Mouse (Mus musculus) hindbrain, embryonic 11.5 days (tissue): ENCODE measurements around the gene Add3. TPM values are rescaled to one million over a fixed set of nuclear protein-coding genes. Genes with fewer than 3 reads are reported as not detected.
"Not testable (repeated sequence)": the region's sequence is repeated elsewhere in the genome, so short reads cannot be mapped to it uniquely, and the experiment has no call there.

Experiments
- ATAC-seq: fragments of 200-750 bp; cut with Nextera tagmentation; 2 replicates; pipeline ENCODE4 v1.8.0; 2017; ENCODE audit warnings: mild to moderate bottlenecking, moderate TSS enrichment, moderate library complexity; ENCODE audit not compliant: low FRiP score
- DNase-seq: peaks from one replicate; pipeline ENCODE4 v3.0.0-alpha.2; 2015; ENCODE audit warnings: low spot score
- H3K27ac ChIP-seq: fragments of 300-500 bp; sonication (generic); 2 replicates; pipeline ENCODE4 v1.5.1; 2014; ENCODE audit warnings: mild to moderate bottlenecking, low read depth, low read length
- H3K27me3 ChIP-seq: fragments of 300-500 bp; sonication (generic); 2 replicates; pipeline ENCODE4 v1.6.1; 2014; ENCODE audit warnings: mild to moderate bottlenecking, low read length, moderate library complexity, mixed read lengths; ENCODE audit not compliant: control insufficient read depth, insufficient read depth
- H3K36me3 ChIP-seq: fragments of 300-500 bp; sonication (generic); 2 replicates; pipeline ENCODE4 v1.6.1; 2014; ENCODE audit warnings: mild to moderate bottlenecking, low read length, moderate library complexity, mixed read lengths; ENCODE audit not compliant: control insufficient read depth, insufficient read depth
- H3K4me1 ChIP-seq: fragments of 300-500 bp; sonication (generic); replicated peaks from 2 replicates; pipeline ENCODE4 v1.6.1; 2014; ENCODE audit warnings: low read length, mixed read lengths; ENCODE audit not compliant: control insufficient read depth, insufficient read depth
- H3K4me2 ChIP-seq: fragments of 300-500 bp; sonication (generic); replicated peaks from 2 replicates; pipeline ENCODE4 v1.6.1; 2014; ENCODE audit warnings: mild to moderate bottlenecking, low read depth, low read length
- H3K4me3 ChIP-seq: fragments of 300-500 bp; sonication (generic); 2 replicates; pipeline ENCODE4 v1.5.1; 2014; ENCODE audit warnings: low read depth, low read length
- H3K9ac ChIP-seq: fragments of 300-500 bp; sonication (generic); 2 replicates; pipeline ENCODE4 v1.6.1; 2014; ENCODE audit warnings: low read depth, low read length
- H3K9me3 ChIP-seq: fragments of 300-500 bp; sonication (generic); 2 replicates; pipeline ENCODE4 v1.6.1; 2016; ENCODE audit warnings: low read length; ENCODE audit not compliant: control insufficient read depth
- WGBS: fragments of 180-500 bp; shearing (Covaris S2); extraction: QIAGEN DNeasy Blood & Tissue Kit; methylation state at CpG from one replicate; pipeline ENCODE4 v1.1.7; 2014; 5-methylcytosine and 5-hydroxymethylcytosine counted together
- polyA plus RNA-seq: library from polyadenylated mRNA; unstranded; fragments of >200 nt; fragmentation: Nextera tagmentation; extraction: Ambion mirVana; gene quantifications from 2 replicates; pipeline ENCODE4 v1.2.1, GENCODE M21; 2014

Add3 gene
- polyA plus RNA-seq, 1 experiment from 2014 or later, result 46.6 TPM

GRCm38 (mm10) chr19:53225249-53226070 lies 85.2 kb downstream of the Add3 start:
- 90% methylated on average over 2 of the region's 2 CpGs for WGBS
- H3K4me2 ChIP-seq, ATAC-seq: not testable (repeated sequence)

DNA sequence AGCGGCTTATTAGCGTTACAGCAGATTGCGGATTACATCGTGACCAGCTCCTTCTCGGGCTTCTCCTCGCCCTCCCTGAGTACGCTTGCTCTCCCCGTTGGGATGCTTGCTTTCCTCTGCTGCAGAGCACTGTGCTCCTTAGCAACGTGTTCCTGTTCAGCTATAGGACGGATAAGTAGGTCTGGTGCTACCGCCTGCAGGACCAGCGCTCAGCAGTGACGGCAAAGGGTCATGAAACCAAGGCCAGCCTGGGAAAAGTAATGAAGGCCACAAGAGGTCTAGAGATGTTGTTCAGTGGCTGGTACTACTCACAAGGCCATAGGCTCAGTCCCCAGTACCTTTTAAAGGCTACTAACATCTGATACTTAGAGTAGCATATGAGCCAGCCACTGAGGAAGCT lies 86.4 kb downstream of the Add3 start:
- Histone ChIP-seq H3K4me1 (no peaks in the 10 kb centered on the region), H3K27ac (no peak overlapping the region), H3K27me3 (no peaks in the 10 kb centered on the region), H3K4me2 (no peak overlapping the region), H3K9me3 (no peaks in the 10 kb centered on the region), H3K4me3 (no peak overlapping the region), H3K36me3 (no peaks in the 10 kb centered on the region), H3K9ac (no peak overlapping the region)
- ATAC-seq, result no peak
- no peak for DNase-seq
- 92% methylated on average over 13 of the region's 13 CpGs for WGBS

More at GRCm38 (mm10) chr19:53225249-53226070, 85.2 kb downstream of the Add3 start:
- DNase-seq, H3K27ac ChIP-seq, H3K9ac ChIP-seq, H3K9me3 ChIP-seq, H3K36me3 ChIP-seq, H3K4me3 ChIP-seq, H3K4me1 ChIP-seq, H3K27me3 ChIP-seq: not testable (repeated sequence)

DNA sequence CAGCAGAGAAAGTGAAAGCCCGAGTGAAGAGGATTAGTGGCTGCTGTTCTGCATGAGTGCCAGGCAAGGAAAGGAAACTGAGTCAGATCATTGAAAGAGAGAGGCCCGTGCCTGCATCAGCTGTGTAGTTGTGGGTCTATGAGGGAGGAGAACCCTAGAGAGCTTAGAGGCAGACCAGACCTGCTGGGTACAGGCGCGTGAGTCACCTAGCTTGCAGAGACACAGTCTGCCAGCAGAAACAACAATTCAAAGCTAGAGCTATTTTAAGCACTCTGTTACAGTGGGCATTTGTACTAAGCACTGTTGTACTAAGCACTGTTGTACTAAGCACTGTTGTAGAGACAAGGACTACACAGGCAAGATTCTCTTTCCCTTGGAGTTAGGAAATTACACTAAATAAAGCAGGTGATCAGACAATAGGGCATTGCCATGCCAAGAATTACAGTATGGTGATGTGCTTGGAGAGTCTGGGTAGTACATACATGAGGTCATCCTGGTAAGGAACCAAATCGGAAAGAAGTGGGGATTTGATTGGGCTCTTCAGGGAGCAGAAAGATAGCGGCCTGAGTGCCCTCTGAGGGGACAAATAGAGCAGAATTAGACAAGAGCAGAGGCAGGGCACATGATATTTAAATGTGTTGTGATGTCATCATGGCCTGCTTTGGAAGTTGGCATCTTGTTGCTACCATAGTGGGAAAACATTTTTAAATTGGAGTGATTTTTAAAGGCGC lies 88.0 kb downstream of the Add3 start:
- H3K9ac ChIP-seq, result no peak overlapping the region
- H3K27me3 ChIP-seq, result no peaks in the 10 kb centered on the region
- no peaks in the 10 kb centered on the region for H3K9me3 ChIP-seq
- no peaks in the 10 kb centered on the region for H3K36me3 ChIP-seq
- WGBS, result 95% methylated on average over 7 of the region's 7 CpGs
- no peak for ATAC-seq
- no peak overlapping the region for H3K27ac ChIP-seq
- H3K4me1 ChIP-seq, result no peaks in the 10 kb centered on the region
- no peak overlapping the region for H3K4me3 ChIP-seq
- no peak overlapping the region for H3K4me2 ChIP-seq
- DNase-seq, result no peak

DNA sequence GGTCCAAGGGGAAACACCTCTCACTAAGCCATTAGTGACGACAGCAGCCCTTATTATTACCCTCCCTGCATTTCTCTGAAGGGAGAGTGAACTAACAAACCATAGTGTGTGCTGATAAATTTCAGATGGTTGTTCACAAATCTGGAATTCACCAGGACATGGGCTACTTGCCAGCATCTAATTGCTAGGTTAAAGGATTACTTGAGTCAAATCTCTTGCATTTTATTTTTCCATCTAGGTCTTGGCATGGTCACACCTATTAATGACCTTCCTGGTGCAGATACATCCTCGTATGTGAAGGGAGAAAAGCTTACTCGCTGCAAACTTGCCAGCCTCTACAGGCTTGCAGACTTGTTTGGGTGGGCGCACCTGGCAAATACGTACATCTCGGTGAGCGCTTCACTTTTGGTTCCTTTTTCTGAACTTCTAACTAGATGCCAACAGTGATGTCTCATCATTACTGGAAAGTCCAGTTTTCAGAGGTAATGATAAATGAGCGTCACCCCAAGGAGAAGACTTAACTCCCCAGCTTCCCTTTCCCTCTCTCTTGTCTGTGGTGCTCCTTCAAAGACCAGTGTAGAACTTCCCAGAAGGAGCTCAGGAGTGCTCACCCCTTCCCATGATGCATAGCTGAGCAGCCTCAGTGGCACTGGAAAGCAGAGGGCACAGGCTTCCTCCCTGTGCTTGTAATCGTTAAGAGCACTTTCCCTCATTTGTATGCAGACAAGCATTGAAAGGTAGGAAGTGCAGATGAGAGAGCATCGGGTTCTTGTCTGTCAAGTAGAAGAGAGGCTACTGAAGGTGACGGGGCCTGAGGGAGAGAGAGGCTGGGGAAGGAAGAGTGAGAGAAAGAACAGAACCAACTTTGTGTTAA lies 90.9 kb downstream of the Add3 start:
- no peak for DNase-seq
- Histone ChIP-seq H3K4me2 (no peak overlapping the region), H3K9ac (no peak overlapping the region), H3K4me1 (no peaks in the 10 kb centered on the region), H3K36me3 (no peaks in the 10 kb centered on the region), H3K27ac (no peak overlapping the region), H3K9me3 (no peaks in the 10 kb centered on the region), H3K27me3 (no peaks in the 10 kb centered on the region), H3K4me3 (no peak overlapping the region)
- WGBS, result 80% methylated on average over 11 of the region's 11 CpGs
- ATAC-seq, result no peak

DNA sequence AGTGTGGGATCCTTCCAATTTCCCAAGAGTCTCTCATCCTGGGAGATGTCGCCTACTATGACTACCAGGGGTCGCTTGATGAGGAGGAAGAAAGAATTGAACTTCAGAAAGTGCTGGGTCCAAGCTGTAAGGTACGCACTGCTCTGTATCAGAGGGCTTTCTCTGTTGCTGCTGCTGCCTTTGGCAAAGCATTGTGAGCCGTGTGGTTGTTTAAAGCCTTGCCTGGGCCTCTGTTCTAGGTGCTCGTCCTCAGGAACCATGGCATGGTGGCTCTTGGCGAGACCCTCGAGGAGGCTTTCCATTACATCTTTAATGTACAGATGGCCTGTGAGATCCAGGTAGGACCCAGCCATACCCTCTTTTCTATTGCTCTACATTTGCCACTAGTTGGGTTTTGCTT lies 93.3 kb downstream of the Add3 start:
- Histone ChIP-seq H3K27me3 (no peaks in the 10 kb centered on the region), H3K27ac (no peak overlapping the region), H3K4me3 (no peak overlapping the region), H3K9me3 (no peaks in the 10 kb centered on the region), H3K9ac (no peak overlapping the region), H3K4me1 (no peaks in the 10 kb centered on the region), H3K4me2 (no peak overlapping the region), H3K36me3 (no peaks in the 10 kb centered on the region)
- ATAC-seq (no peak), DNase-seq (no peak)
- WGBS, result 95% methylated on average over 7 of the region's 7 CpGs

DNA sequence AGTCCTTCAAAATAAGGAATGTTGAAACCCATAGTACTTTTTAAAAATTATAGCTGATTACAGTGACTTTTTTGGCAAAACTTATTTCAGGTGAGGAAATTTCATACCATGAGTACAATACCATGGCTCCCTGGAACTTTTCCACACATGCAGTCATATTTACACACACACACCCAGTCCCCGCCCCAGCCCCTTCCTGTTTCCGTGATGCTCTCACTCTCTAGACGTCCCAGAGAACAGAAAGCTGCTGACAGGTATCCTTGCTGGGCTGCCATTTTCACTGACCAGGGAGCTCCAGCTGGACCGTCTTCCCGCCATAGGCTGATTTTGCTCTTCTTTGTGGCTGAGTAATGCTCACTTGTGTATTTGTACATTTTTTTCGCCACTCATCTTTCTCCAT lies 101.6 kb downstream of the Add3 start:
- Histone ChIP-seq H3K9ac (no peak overlapping the region), H3K9me3 (no peaks in the 10 kb centered on the region), H3K27me3 (no peaks in the 10 kb centered on the region), H3K4me2 (no peak overlapping the region), H3K36me3 (no peaks in the 10 kb centered on the region), H3K4me1 (no peaks in the 10 kb centered on the region), H3K4me3 (no peak overlapping the region), H3K27ac (no peak overlapping the region)
- WGBS, result 89% methylated on average over 6 of the region's 6 CpGs
- DNase-seq (no peak), ATAC-seq (no peak)

GRCm38 (mm10) chr19:53243956-53244355 lies 103.7 kb downstream of the Add3 start:
- Histone ChIP-seq H3K4me3 (no peak overlapping the region), H3K27me3 (no peaks in the 10 kb centered on the region), H3K27ac (no peak overlapping the region), H3K36me3 (no peaks in the 10 kb centered on the region), H3K4me1 (no peaks in the 10 kb centered on the region), H3K4me2 (no peak overlapping the region), H3K9ac (no peak overlapping the region), H3K9me3 (no peaks in the 10 kb centered on the region)
- ATAC-seq (no peak), DNase-seq (no peak)
- WGBS, result 82% methylated on average over 10 of the region's 10 CpGs

DNA sequence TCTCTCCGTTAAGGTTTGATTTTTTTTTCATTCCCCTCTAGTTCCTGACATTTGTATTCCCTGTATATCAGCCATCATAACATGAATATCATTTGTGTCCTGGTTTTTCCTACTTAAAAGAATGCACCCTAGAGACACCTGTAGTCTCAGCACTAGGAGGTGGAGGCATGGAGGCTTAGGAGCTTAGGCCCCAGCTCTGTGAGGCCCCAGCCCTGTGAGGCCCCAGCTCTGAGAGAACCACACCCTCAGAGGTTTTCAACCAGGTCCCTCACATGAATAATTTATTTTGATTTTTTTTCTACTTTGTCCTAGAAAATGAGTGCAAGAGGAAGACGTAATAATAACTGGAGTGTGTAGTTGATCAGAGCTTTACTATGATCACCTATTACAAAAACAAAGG lies 107.3 kb downstream of the Add3 start:
- ATAC-seq, result no peak; the same call in 1 of the 2 replicates

More for the DNA sequence above, 107.3 kb downstream of the Add3 start:
- H3K27ac ChIP-seq, result no peak overlapping the region
- 63% methylated on average over 2 of the region's 2 CpGs for WGBS
- H3K27me3 ChIP-seq, result no peaks in the 10 kb centered on the region
- H3K4me3 ChIP-seq, result no peak overlapping the region
- H3K9me3 ChIP-seq, result no peaks in the 10 kb centered on the region
- H3K36me3 ChIP-seq, result no peaks in the 10 kb centered on the region
- DNase-seq, result no peak
- no peaks in the 10 kb centered on the region for H3K4me1 ChIP-seq
- no peak overlapping the region for H3K4me2 ChIP-seq
- H3K9ac ChIP-seq, result no peak overlapping the region
